ENCODE assay signal across 18 mouse cellular contexts in the genomic region with DNA sequence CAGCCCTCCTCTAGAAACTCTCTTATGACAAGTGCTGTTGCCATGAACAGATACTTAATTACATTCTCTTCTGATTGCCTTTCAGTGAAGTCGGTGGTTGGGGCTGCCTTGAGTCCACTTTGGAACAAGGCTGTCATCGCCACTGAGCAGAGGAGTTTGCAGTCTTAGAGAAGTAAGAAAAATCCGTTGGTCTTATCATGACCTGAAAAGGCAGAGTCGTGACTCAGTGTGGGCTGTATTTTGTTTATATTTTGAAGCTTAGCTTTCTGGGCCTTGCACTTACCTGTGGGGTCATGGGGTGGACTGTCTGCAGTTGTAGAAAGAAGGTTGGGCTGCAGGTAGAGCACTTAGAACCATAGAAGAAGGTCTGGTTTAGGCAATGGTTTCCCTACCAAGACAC. TPM values are rescaled to one million over a fixed set of nuclear protein-coding genes. Genes with fewer than 3 reads are reported as not detected.
"Had no signal": no experiment of that assay in that cellular context is flagged by ENCODE, and none has a peak within 500 bp of the region (broad histone marks: within the 10 kb centered on the region; RNA-seq: fewer than 3 reads in every experiment).

No protein-coding gene starts in this region.

- H3K9me3 ChIP-seq: neural tube, embryonic 12.5 days; neural tube, embryonic 13.5 days; neural tube, embryonic 15.5 days; stomach, embryonic 15.5 days had no signal

- H3K27me3 ChIP-seq: stomach, embryonic 15.5 days had no signal

- H3K4me3 ChIP-seq: neural tube, embryonic 12.5 days; neural tube, embryonic 13.5 days; neural tube, embryonic 15.5 days; stomach, embryonic 15.5 days had no signal

- H3K4me1 ChIP-seq: neural tube, embryonic 12.5 days; neural tube, embryonic 13.5 days; neural tube, embryonic 15.5 days; stomach, embryonic 15.5 days had no signal

- H3K9ac ChIP-seq: neural tube, embryonic 12.5 days; neural tube, embryonic 13.5 days; neural tube, embryonic 15.5 days; stomach, embryonic 15.5 days had no signal

- H3K27ac ChIP-seq: neural tube, embryonic 12.5 days; neural tube, embryonic 13.5 days; neural tube, embryonic 15.5 days; stomach, embryonic 15.5 days; stomach, postnatal 0 days had no signal

- DNase-seq: retina, postnatal 1 day; right cerebral cortex, adult 18-20 months; right cerebral cortex, postnatal 14 days; right cerebral cortex, postnatal 25 days; right cerebral cortex, postnatal 4 days; spleen, adult 18-20 months; thymus, adult 2 months; thymus, postnatal 14 days; thymus, postnatal 25 days; thymus, postnatal 36 days; thymus, postnatal 4 days had no signal

- H3K36me3 ChIP-seq: neural tube, embryonic 12.5 days; neural tube, embryonic 13.5 days; neural tube, embryonic 15.5 days; stomach, embryonic 15.5 days had no signal

RNA-seq across cellular contexts. Expression of a gene that starts 31.3 kb away (rescaled TPM):
- total RNA-seq: neutrophil, adult 5-6 weeks had no signal
- polyA plus RNA-seq: neural tube, embryonic 13.5 days; small intestine, adult 2 months had no signal
